Mouse (Mus musculus) spleen, adult 2 months (tissue): ENCODE measurements at regions not wholly inside any gene's neighbourhood (a gene's known extent, or its start where the extent isn't known, plus 50 kb on each side); places are given as distances from the start of the nearest gene placed in this dataset.

Experiments
- DNase-seq, 2 experiments: peaks; one replicate each; pipeline versions ENCODE4 v3.0.0 to v3.0.0-alpha.2; 2012 to 2021; ENCODE audit warnings: low spot score in 2 of 2, low read depth in 1 of 2
- H3K27ac ChIP-seq: fragments of 200-500 bp; 2 replicates; pipeline ENCODE4 v1.5.1; 2012; ENCODE audit warnings: low read length, inconsistent platforms; ENCODE audit not compliant: insufficient read depth
- H3K27me3 ChIP-seq: fragments of 200-500 bp; 2 replicates; pipeline ENCODE4 v1.6.1; 2012; ENCODE audit warnings: mild to moderate bottlenecking, moderate library complexity, low read length, inconsistent platforms; ENCODE audit not compliant: control insufficient read depth, insufficient read depth
- H3K36me3 ChIP-seq: fragments of 200-500 bp; 2 replicates; pipeline ENCODE4 v1.6.1; 2012; ENCODE audit warnings: mild to moderate bottlenecking, low read length, inconsistent platforms; ENCODE audit not compliant: control insufficient read depth, insufficient read depth
- H3K4me1 ChIP-seq: fragments of 200-500 bp; 2 replicates; pipeline ENCODE4 v1.6.1; 2011; ENCODE audit warnings: inconsistent platforms; ENCODE audit not compliant: control insufficient read depth, insufficient read depth, insufficient read length
- H3K4me3 ChIP-seq: fragments of 200-500 bp; 2 replicates; pipeline ENCODE4 v1.5.1; 2011; ENCODE audit warnings: mild to moderate bottlenecking, inconsistent platforms; ENCODE audit not compliant: insufficient read depth, insufficient read length; ENCODE audit errors: extremely low read depth
- CTCF ChIP-seq: fragments of 200-500 bp; IDR thresholded peaks from 2 replicates; pipeline ENCODE4 v1.5.1; 2011; ENCODE audit warnings: mild to moderate bottlenecking, inconsistent platforms; ENCODE audit not compliant: insufficient read depth, insufficient read length, insufficient replicate concordance; ENCODE audit errors: extremely low read depth
- POLR2A ChIP-seq: fragments of 200-500 bp; IDR thresholded peaks from 2 replicates; pipeline ENCODE4 v1.6.1; 2011; ENCODE audit warnings: low read depth, low read length, inconsistent platforms
- WGBS: fragments of 180-500 bp; shearing (Covaris S2); methylation state at CpG from one replicate; pipeline ENCODE4 v1.1.7; 2018; 5-methylcytosine and 5-hydroxymethylcytosine counted together

DNA sequence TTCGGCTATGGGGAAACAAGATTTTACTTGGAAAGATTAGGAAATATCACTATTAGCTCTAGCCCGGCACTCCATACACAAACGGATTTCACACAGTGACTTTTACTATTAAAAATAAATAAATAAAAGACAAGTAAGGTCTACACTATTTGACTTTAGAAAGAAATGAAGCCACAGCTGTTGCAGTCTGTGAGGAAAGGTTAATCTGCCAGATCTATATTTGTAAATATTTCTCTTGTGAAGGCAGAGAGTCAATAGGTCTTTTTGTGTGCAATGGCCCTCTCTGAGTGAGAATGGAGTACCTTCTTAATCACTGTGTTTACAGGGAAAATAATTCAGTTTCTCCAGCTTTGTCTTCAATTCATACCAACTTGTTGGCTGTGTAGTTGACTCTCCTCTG, 110.0 kb upstream of the Lef1 start:
- Histone ChIP-seq H3K4me1 (no peaks in the 10 kb centered on the region), H3K27ac (no peak overlapping the region), H3K36me3 (no peaks in the 10 kb centered on the region), H3K4me3 (no peak overlapping the region), H3K27me3 (no peaks in the 10 kb centered on the region)
- DNase-seq = no peak
- TF ChIP-seq CTCF (no peak), POLR2A (no peak)
- WGBS = 88% methylated on average over 3 of the region's 3 CpGs

DNA sequence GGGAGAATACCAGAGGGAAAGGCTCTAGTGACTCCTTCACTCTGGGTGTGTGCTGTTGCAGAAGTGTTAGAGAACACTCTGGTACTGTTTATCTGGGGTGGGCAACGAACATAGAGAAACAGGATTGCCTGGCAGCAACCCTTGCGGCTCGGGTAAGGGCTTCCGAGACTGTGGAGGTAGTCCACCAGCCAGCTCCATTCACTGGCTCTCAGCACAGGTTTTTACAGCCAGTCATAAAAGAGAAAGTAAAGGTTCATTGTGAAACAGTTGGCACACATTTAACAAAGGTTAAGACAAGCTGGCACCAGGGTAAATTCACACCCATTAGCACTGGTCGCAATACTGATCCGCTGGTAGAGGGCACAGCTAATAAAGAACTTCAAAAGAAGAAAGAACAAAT, 110.5 kb upstream of the Lef1 start:
- 86% methylated on average over 6 of the region's 6 CpGs for WGBS
- H3K27ac ChIP-seq = no peak overlapping the region
- no peak for DNase-seq
- no peak overlapping the region for H3K4me3 ChIP-seq
- H3K36me3 ChIP-seq = no peaks in the 10 kb centered on the region
- TF ChIP-seq CTCF = no peak
- no peak for TF ChIP-seq POLR2A
- no peaks in the 10 kb centered on the region for H3K4me1 ChIP-seq
- H3K27me3 ChIP-seq = no peaks in the 10 kb centered on the region

DNA sequence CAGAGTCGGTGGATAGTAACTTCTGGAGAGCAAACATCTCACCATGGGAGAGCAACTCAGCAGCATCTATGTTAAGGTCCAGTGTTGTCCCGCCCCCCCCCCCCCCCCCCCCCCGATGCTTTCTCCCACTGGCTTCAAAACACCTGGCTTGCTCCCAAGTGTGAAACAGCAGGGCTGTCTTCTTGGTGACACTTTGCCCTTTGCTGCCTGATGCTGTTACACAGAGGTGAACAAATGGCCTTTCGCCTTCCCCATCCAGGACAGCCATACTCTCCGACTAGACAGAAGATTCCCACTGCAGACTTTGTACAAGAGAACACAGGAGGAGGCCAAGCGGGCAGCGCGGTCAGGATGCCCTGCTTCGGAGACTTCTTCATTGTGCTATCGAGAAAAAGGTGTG, 111.8 kb upstream of the Lef1 start:
- no peaks in the 10 kb centered on the region for H3K4me1 ChIP-seq
- no peaks in the 10 kb centered on the region for H3K27me3 ChIP-seq
- TF ChIP-seq POLR2A = no peak
- TF ChIP-seq CTCF = no peak
- WGBS = 80% methylated on average over 9 of the region's 10 CpGs
- no peak for DNase-seq
- no peaks in the 10 kb centered on the region for H3K36me3 ChIP-seq
- H3K4me3 ChIP-seq = no peak overlapping the region
- H3K27ac ChIP-seq = no peak overlapping the region

DNA sequence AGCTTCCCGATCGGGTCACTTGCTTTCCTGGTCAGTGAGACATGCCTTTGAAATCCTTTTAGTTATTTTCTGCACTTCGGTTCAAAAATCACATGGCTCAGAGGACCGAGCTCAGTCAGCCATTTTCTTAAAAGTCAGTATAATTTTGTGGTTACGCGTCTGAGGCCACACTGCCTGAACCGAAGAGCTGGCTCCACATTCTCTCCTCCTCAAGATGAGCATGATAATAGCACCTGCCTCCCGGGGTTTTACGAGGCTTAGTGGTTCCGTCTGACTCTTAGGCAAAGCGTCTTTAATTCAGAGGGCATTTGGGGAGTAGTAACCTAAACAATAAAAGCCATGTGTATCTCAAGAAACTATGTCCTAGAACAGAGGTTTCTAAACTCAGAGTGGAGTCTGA, 113.5 kb upstream of the Lef1 start:
- H3K4me1 ChIP-seq = no peaks in the 10 kb centered on the region
- no peak for TF ChIP-seq CTCF
- no peak for TF ChIP-seq POLR2A
- DNase-seq = no peak
- no peak overlapping the region for H3K27ac ChIP-seq
- H3K27me3 ChIP-seq = no peaks in the 10 kb centered on the region
- H3K4me3 ChIP-seq = no peak overlapping the region
- 63% methylated on average over 11 of the region's 11 CpGs for WGBS
- H3K36me3 ChIP-seq = no peaks in the 10 kb centered on the region

DNA sequence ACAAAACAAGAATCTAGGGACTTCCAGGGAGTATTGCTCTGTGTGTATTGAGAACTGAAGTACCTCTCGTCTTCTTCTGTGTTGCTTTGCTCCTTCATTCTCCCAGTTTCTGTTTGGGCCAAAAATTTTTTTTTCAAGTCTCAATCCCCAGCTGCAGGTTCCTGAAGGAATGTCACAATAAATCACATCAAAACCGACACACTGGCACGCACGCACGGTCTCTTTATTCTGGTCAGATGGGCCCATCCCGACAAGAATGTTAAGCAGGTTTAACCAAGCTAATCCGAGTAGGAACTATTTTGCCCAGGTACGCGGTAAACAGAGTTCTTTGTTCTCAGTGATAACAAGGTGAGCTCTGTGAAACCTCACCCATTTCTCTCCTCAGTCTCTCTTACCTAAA, 118.3 kb upstream of the Lef1 start:
- no peak overlapping the region for H3K4me3 ChIP-seq
- 93% methylated on average over 9 of the region's 9 CpGs for WGBS
- no peak for DNase-seq
- H3K36me3 ChIP-seq = no peaks in the 10 kb centered on the region
- no peaks in the 10 kb centered on the region for H3K4me1 ChIP-seq
- no peaks in the 10 kb centered on the region for H3K27me3 ChIP-seq
- TF ChIP-seq CTCF (no peak), POLR2A (no peak)
- H3K27ac ChIP-seq = no peak overlapping the region

DNA sequence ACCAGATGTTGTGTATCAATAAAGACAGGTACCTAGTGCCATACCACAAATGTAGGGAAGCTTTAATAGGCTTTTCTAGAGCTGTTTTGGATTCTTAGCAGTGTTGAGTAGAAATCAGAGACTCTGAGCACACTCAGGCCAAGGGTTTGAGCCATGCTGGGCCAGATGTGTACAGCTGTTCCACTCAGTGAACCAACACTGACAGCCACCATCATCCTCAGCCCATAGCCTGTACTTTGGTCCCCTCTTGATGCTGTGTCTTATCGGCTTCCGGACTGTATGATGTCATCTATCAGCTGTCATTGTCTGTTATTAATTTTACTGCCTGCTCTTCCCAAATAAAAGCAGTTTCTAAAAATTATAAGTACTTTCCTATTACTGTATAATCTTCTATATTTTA, 123.6 kb upstream of the Lef1 start:
- WGBS = 82% methylated on average over 2 of the region's 2 CpGs
- DNase-seq = no peak
- no peak overlapping the region for H3K4me3 ChIP-seq
- no peaks in the 10 kb centered on the region for H3K4me1 ChIP-seq
- TF ChIP-seq CTCF (no peak), POLR2A (no peak)
- H3K27ac ChIP-seq = no peak overlapping the region
- no peaks in the 10 kb centered on the region for H3K36me3 ChIP-seq
- H3K27me3 ChIP-seq = no peaks in the 10 kb centered on the region

DNA sequence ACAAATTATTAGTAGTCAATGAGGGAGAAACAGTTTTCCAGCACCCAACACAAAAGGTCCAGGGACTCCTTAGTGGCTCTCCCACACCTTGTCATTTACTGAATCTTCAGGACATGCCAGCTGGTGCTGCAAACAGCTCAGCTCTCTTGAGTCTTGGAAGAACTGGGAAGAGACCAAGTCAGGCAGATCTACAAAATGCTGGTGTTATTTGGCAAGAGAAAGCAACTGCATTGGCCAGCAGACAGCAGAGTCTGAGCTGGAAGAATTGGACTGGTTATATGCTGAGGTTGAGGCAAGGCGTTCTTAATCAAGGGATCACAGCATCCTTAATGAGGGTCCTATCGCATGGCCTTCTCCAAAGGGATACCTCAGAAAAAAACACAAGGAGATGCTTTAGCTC, 124.2 kb upstream of the Lef1 start:
- TF ChIP-seq CTCF = no peak
- no peak for TF ChIP-seq POLR2A
- Histone ChIP-seq H3K4me3 (no peak overlapping the region), H3K27ac (no peak overlapping the region), H3K36me3 (no peaks in the 10 kb centered on the region), H3K4me1 (no peaks in the 10 kb centered on the region), H3K27me3 (no peaks in the 10 kb centered on the region)
- no peak for DNase-seq
- 89% methylated on average over 2 of the region's 2 CpGs for WGBS

DNA sequence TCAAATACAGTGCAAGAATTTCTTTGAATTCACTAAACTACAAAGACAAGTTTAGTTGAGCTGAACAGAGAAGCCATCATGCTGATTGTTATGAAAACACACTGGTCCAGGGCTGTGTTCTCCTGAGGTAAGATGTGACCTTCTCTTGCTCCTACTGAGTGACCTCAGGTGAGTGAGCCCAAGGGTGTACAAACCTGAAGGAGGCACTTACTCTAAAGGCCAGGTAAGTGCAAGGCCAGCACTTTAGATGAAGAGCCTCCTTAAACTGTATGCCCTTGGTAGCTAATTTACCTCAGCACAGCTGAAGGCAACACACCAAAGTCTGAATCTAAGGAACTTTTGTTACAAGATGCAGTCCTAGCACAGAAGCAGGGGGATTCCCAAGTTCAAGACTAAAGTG, 128.7 kb upstream of the Lef1 start:
- Histone ChIP-seq H3K27me3 (no peaks in the 10 kb centered on the region), H3K4me3 (no peak overlapping the region), H3K36me3 (no peaks in the 10 kb centered on the region), H3K4me1 (peaks cover 2% of the 10 kb centered on the region; the same call in 1 of the 2 replicates), H3K27ac (no peak overlapping the region)
- TF ChIP-seq POLR2A (no peak), CTCF (no peak)
- no peak for DNase-seq
